Mouse (Mus musculus) limb, embryonic 12.5 days (tissue): Measurements from ENCODE around the gene Neurod1. TPM values are rescaled to one million over a fixed set of nuclear protein-coding genes. Genes with fewer than 3 reads are reported as not detected.

Source experiments
- ATAC-seq: fragments of 200-750 bp; cut with Nextera tagmentation; 2 replicates; pipeline ENCODE4 v1.8.0; 2017; ENCODE audit warnings: low read depth, moderate TSS enrichment; ENCODE audit not compliant: insufficient number of reproducible peaks, insufficient read depth, low FRiP score, low TSS enrichment
- H3K27ac ChIP-seq: fragments of 300-500 bp; sonication (generic); 2 replicates; pipeline ENCODE4 v1.5.1; 2016; ENCODE audit warnings: mild to moderate bottlenecking, moderate library complexity
- H3K27me3 ChIP-seq: fragments of 300-500 bp; sonication (generic); 2 replicates; pipeline ENCODE4 v1.6.1; 2016; ENCODE audit warnings: mild to moderate bottlenecking, moderate library complexity
- H3K36me3 ChIP-seq: fragments of 300-500 bp; sonication (generic); 2 replicates; pipeline ENCODE4 v1.6.1; 2016; ENCODE audit warnings: mild to moderate bottlenecking, moderate library complexity
- H3K4me1 ChIP-seq: fragments of 300-500 bp; sonication (generic); replicated peaks from 2 replicates; pipeline ENCODE4 v1.6.1; 2016
- H3K4me2 ChIP-seq: fragments of 300-500 bp; sonication (generic); 2 replicates; pipeline ENCODE4 v1.6.1; 2016; ENCODE audit warnings: mild to moderate bottlenecking, moderate library complexity
- H3K4me3 ChIP-seq: fragments of 300-500 bp; sonication (generic); replicated peaks from 2 replicates; pipeline ENCODE4 v1.5.1; 2016; ENCODE audit warnings: mild to moderate bottlenecking
- H3K9ac ChIP-seq: fragments of 300-500 bp; sonication (generic); replicated peaks from 2 replicates; pipeline ENCODE4 v1.6.1; 2016; ENCODE audit warnings: mild to moderate bottlenecking, moderate library complexity
- H3K9me3 ChIP-seq: fragments of 300-500 bp; sonication (generic); 2 replicates; pipeline ENCODE4 v1.6.1; 2016; ENCODE audit warnings: mild to moderate bottlenecking, moderate library complexity
- WGBS: fragments of 180-500 bp; shearing (Covaris S2); methylation state at CpG from one replicate; pipeline ENCODE4 v1.1.7; 2016; 5-methylcytosine and 5-hydroxymethylcytosine counted together
- polyA plus RNA-seq: library from polyadenylated mRNA; unstranded; fragments of >200 nt; fragmentation: Nextera tagmentation; extraction: Ambion mirVana; gene quantifications from 2 replicates; pipeline ENCODE4 v1.2.1, GENCODE M21; 2016

Neurod1 gene
- polyA plus RNA-seq, 1 experiment from 2014 or later: 0.34 TPM

GRCm38 (mm10) chr2:79405661-79406405 lies 50.7 kb downstream of the Neurod1 start:
- ATAC-seq: no peak
- no peak overlapping the region for H3K4me3 ChIP-seq
- H3K9me3 ChIP-seq: no peaks in the 10 kb centered on the region
- no peak overlapping the region for H3K4me2 ChIP-seq
- H3K27me3 ChIP-seq: no peaks in the 10 kb centered on the region
- no peaks in the 10 kb centered on the region for H3K36me3 ChIP-seq
- H3K27ac ChIP-seq: no peak overlapping the region
- no peaks in the 10 kb centered on the region for H3K4me1 ChIP-seq
- WGBS: 59% methylated on average over 5 of the region's 5 CpGs
- H3K9ac ChIP-seq: no peak overlapping the region

Other genes with a start within 250 kb of the Neurod1 start
- gene Itga4, start 201.3 kb downstream of the Neurod1 start, polyA plus RNA-seq: 8.7 and 8.8 TPM in 2 replicates
- gene Cerkl, start within 50 bp of the Neurod1 start, polyA plus RNA-seq: 1.0 and 1.1 TPM in 2 replicates
- gene Itprid2, start 178.6 kb upstream of the Neurod1 start, polyA plus RNA-seq: 7.8 and 7.9 TPM in 2 replicates